Mouse (Mus musculus): ENCODE measurements around the gene Clnk. TPM values are rescaled to one million over a fixed set of nuclear protein-coding genes. Genes with fewer than 3 reads are reported as not detected.

Gene Clnk
- total RNA-seq (2012; rRNA removed): 0.26 and 0.36 TPM in 2 replicates

DNA sequence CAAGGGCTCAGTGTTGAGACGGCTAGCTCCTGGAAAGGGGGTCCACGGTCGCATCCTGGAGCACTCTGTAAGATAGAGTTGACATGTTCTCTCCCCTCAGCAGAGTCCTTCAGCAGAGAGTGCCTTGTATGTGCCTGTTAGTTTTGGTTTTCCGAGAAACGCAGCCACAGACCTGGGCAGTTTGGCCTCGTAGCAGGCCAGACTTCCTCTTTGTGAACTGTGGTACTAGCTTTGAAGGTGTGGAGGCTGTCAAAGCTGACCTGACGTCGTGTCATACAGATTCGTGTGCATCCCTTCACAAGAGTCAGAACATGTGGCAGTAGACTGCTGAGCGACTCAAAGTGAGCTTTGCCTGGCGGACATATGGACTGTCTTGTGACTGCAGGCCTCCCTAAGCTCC, at the start of gene Clnk:
TSS of gene Clnk (minus strand) at position 191 of the 400 bp plus-strand sequence.
- TF ChIP-seq ZC3H11A (IDR thresholded peaks at IDR 0.05; ENCODE audit: borderline replicate concordance, low read depth, low read length) (no peak), MAFK (IDR thresholded peaks at IDR 0.05; ENCODE audit: insufficient read depth, low read depth, low read length) (no peak), CHD2 (IDR thresholded peaks at IDR 0.05; ENCODE audit: low read depth, low read length) (no peak), HCFC1 (IDR thresholded peaks at IDR 0.05; ENCODE audit: borderline replicate concordance, insufficient read depth, low read length) (no peak), ZNF384 (IDR thresholded peaks at IDR 0.05; ENCODE audit: low read depth, low read length) (no peak)
- no peaks in the 10 kb centered on the region for H3K36me3 ChIP-seq (ENCODE audit: control insufficient read depth, insufficient read depth, low read length, poor library complexity, severe bottlenecking)
- in situ Hi-C loops (cut with MboI; ENCODE audit: low sequenced_read_pairs in 2 of 2, unreplicated experiment in 2 of 2): no loop called here
- no peaks in the 10 kb centered on the region for H3K9me3 ChIP-seq (ENCODE audit: control insufficient read depth, insufficient read depth, low read depth, low read length)
- no peak within 1 kb of the TSS for H3K4me3 ChIP-seq (ENCODE audit: insufficient read depth in 1 of 2, low read depth in 1 of 2, low read length in 2 of 2, poor library complexity in 1 of 2, severe bottlenecking in 1 of 2)
- no peak within 1 kb of the TSS for H3K9ac ChIP-seq (ENCODE audit: insufficient read depth, low read depth, low read length, poor library complexity, severe bottlenecking)
- no peak for DNase-seq (ENCODE audit: low read depth, low spot score)
- no peaks in the 10 kb centered on the region for H3K4me1 ChIP-seq (ENCODE audit: control insufficient read depth in 2 of 2, insufficient read depth in 2 of 2, low read length in 2 of 2, poor library complexity in 1 of 2)
- no peak within 1 kb of the TSS for H3K27ac ChIP-seq (ENCODE audit: insufficient read depth, low read depth, low read length, poor library complexity, severe bottlenecking)

DNA sequence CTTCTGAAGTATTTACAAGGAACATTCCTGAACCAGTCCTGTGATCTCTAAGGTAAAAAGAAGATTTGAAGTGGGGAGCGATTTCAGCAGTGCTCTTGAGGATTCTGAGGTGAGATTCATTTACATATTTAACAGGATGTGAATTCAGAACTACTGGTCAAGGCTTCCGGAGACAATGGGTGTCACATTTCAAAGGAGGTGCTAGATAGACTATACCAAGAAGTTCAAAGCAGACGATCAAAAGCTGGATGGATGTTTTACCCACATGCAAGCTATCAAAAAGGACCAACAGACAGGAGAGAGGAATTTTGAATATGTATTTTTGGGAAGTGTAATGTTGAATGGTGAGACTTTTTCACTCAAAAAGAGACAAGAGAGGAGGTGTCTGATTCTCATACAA, 28.7 kb upstream of the Clnk start:
- Histone ChIP-seq H3K4me3 (ENCODE audit: insufficient read depth in 1 of 2, low read depth in 1 of 2, low read length in 2 of 2, poor library complexity in 1 of 2, severe bottlenecking in 1 of 2) (no peak overlapping the region), H3K9ac (ENCODE audit: insufficient read depth, low read depth, low read length, poor library complexity, severe bottlenecking) (no peak overlapping the region), H3K4me1 (ENCODE audit: control insufficient read depth in 2 of 2, insufficient read depth in 2 of 2, low read length in 2 of 2, poor library complexity in 1 of 2) (no peaks in the 10 kb centered on the region), H3K9me3 (ENCODE audit: control insufficient read depth, insufficient read depth, low read depth, low read length) (no peaks in the 10 kb centered on the region), H3K27ac (ENCODE audit: insufficient read depth, low read depth, low read length, poor library complexity, severe bottlenecking) (no peak overlapping the region), H3K36me3 (ENCODE audit: control insufficient read depth, insufficient read depth, low read length, poor library complexity, severe bottlenecking) (no peaks in the 10 kb centered on the region)
- no peak for TF ChIP-seq ZNF384 (IDR thresholded peaks at IDR 0.05; ENCODE audit: low read depth, low read length)
- no peak for TF ChIP-seq HCFC1 (IDR thresholded peaks at IDR 0.05; ENCODE audit: borderline replicate concordance, insufficient read depth, low read length)
- TF ChIP-seq ZC3H11A (IDR thresholded peaks at IDR 0.05; ENCODE audit: borderline replicate concordance, low read depth, low read length): no peak
- TF ChIP-seq MAFK (IDR thresholded peaks at IDR 0.05; ENCODE audit: insufficient read depth, low read depth, low read length): no peak
- TF ChIP-seq CHD2 (IDR thresholded peaks at IDR 0.05; ENCODE audit: low read depth, low read length): no peak
- in situ Hi-C loops (cut with MboI; ENCODE audit: low sequenced_read_pairs in 2 of 2, unreplicated experiment in 2 of 2): no loop called here
- no peak for DNase-seq (ENCODE audit: low read depth, low spot score)

DNA sequence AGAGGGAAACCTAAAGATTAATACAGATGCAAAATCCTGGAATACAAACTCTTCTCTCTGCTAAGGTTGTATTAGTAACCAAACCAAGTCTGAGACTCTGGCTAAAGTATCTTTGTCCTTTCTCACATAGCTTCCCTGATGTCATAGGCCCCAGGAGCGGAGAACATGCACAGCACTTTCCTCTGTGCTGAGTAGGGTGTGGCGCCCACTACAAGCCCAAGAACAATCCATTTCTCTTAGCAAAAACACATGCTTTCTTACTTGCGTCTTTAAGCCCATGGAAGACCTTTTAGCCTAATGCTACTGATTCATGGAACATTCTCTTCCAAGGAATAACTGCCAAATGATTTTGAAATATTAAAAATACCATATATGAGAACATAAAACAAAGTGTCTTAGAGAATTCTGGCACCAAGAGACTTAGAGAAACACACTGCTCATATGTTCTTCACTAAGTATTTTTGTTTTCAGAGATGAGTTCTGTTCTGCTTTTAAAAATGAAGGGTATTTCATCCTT, 28.0 kb upstream of the Clnk start:
- H3K27ac ChIP-seq (ENCODE audit: insufficient read depth, low read depth, low read length, poor library complexity, severe bottlenecking): no peak overlapping the region
- no peak overlapping the region for H3K4me3 ChIP-seq (ENCODE audit: insufficient read depth in 1 of 2, low read depth in 1 of 2, low read length in 2 of 2, poor library complexity in 1 of 2, severe bottlenecking in 1 of 2)
- no peak for TF ChIP-seq MAFK (IDR thresholded peaks at IDR 0.05; ENCODE audit: insufficient read depth, low read depth, low read length)
- TF ChIP-seq CHD2 (IDR thresholded peaks at IDR 0.05; ENCODE audit: low read depth, low read length): no peak
- no peak for TF ChIP-seq ZNF384 (IDR thresholded peaks at IDR 0.05; ENCODE audit: low read depth, low read length)
- no peak for TF ChIP-seq ZC3H11A (IDR thresholded peaks at IDR 0.05; ENCODE audit: borderline replicate concordance, low read depth, low read length)
- no peak for TF ChIP-seq HCFC1 (IDR thresholded peaks at IDR 0.05; ENCODE audit: borderline replicate concordance, insufficient read depth, low read length)
- no peak overlapping the region for H3K9ac ChIP-seq (ENCODE audit: insufficient read depth, low read depth, low read length, poor library complexity, severe bottlenecking)
- in situ Hi-C loops (cut with MboI; ENCODE audit: low sequenced_read_pairs in 2 of 2, unreplicated experiment in 2 of 2): no loop called here
- H3K4me1 ChIP-seq (ENCODE audit: control insufficient read depth in 2 of 2, insufficient read depth in 2 of 2, low read length in 2 of 2, poor library complexity in 1 of 2): no peaks in the 10 kb centered on the region
- no peak for DNase-seq (ENCODE audit: low read depth, low spot score)
- no peaks in the 10 kb centered on the region for H3K36me3 ChIP-seq (ENCODE audit: control insufficient read depth, insufficient read depth, low read length, poor library complexity, severe bottlenecking)
- no peaks in the 10 kb centered on the region for H3K9me3 ChIP-seq (ENCODE audit: control insufficient read depth, insufficient read depth, low read depth, low read length)

DNA sequence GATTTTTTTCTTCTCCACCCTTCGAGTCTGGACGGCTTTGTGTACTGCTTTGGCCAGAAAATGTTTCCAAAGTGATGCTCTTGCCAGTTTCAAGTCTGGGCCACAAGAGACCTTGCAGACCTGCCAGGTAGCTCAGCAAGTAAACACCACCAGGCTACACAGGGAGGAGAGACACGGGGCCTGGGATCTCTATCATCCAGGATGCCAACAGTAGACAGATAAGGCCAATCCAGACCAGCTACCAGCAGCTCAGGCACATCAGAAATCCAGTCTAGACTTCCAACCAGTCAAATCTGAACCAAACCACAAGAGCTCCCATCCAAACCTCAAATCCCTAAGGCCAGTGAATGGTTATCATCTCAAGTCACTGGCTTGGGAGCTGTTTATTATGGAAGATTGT, 26.3 kb upstream of the Clnk start:
- Histone ChIP-seq H3K9me3 (ENCODE audit: control insufficient read depth, insufficient read depth, low read depth, low read length) (no peaks in the 10 kb centered on the region), H3K27ac (ENCODE audit: insufficient read depth, low read depth, low read length, poor library complexity, severe bottlenecking) (no peak overlapping the region), H3K4me3 (ENCODE audit: insufficient read depth in 1 of 2, low read depth in 1 of 2, low read length in 2 of 2, poor library complexity in 1 of 2, severe bottlenecking in 1 of 2) (no peak overlapping the region), H3K36me3 (ENCODE audit: control insufficient read depth, insufficient read depth, low read length, poor library complexity, severe bottlenecking) (no peaks in the 10 kb centered on the region), H3K9ac (ENCODE audit: insufficient read depth, low read depth, low read length, poor library complexity, severe bottlenecking) (no peak overlapping the region), H3K4me1 (ENCODE audit: control insufficient read depth in 2 of 2, insufficient read depth in 2 of 2, low read length in 2 of 2, poor library complexity in 1 of 2) (no peaks in the 10 kb centered on the region)
- TF ChIP-seq ZC3H11A (IDR thresholded peaks at IDR 0.05; ENCODE audit: borderline replicate concordance, low read depth, low read length): no peak
- no peak for TF ChIP-seq MAFK (IDR thresholded peaks at IDR 0.05; ENCODE audit: insufficient read depth, low read depth, low read length)
- in situ Hi-C loops (cut with MboI; ENCODE audit: low sequenced_read_pairs in 2 of 2, unreplicated experiment in 2 of 2): no loop called here
- no peak for DNase-seq (ENCODE audit: low read depth, low spot score)

DNA sequence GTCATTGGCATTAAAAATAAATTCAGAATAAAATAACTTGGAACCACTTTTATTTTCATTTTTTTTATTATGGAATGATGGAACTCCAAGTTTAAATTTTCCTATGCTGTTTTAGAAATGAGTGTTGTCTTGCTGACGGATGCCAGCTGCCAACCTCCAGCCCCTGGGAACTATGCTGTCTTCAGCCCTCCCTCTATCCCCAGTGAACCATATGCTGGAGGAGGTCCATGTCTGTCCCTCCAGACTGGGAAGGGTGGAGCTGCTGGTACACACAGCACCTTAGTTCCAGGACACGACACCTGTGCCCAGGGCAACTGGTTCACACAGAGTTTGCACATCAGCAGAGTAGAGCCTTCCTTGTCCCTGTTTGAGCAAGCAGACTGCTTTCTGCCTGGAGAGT, 22.4 kb upstream of the Clnk start:
- H3K27ac ChIP-seq (ENCODE audit: insufficient read depth, low read depth, low read length, poor library complexity, severe bottlenecking): no peak overlapping the region
- DNase-seq (ENCODE audit: low read depth, low spot score): no peak
- in situ Hi-C loops (cut with MboI; ENCODE audit: low sequenced_read_pairs in 2 of 2, unreplicated experiment in 2 of 2): no loop called here
- H3K4me3 ChIP-seq (ENCODE audit: insufficient read depth in 1 of 2, low read depth in 1 of 2, low read length in 2 of 2, poor library complexity in 1 of 2, severe bottlenecking in 1 of 2): no peak overlapping the region
- no peak overlapping the region for H3K9ac ChIP-seq (ENCODE audit: insufficient read depth, low read depth, low read length, poor library complexity, severe bottlenecking)
- no peaks in the 10 kb centered on the region for H3K9me3 ChIP-seq (ENCODE audit: control insufficient read depth, insufficient read depth, low read depth, low read length)
- no peak for TF ChIP-seq MAFK (IDR thresholded peaks at IDR 0.05; ENCODE audit: insufficient read depth, low read depth, low read length)
- no peak for TF ChIP-seq ZNF384 (IDR thresholded peaks at IDR 0.05; ENCODE audit: low read depth, low read length)
- TF ChIP-seq CHD2 (IDR thresholded peaks at IDR 0.05; ENCODE audit: low read depth, low read length): no peak
- TF ChIP-seq HCFC1 (IDR thresholded peaks at IDR 0.05; ENCODE audit: borderline replicate concordance, insufficient read depth, low read length): no peak
- TF ChIP-seq ZC3H11A (IDR thresholded peaks at IDR 0.05; ENCODE audit: borderline replicate concordance, low read depth, low read length): no peak
- H3K36me3 ChIP-seq (ENCODE audit: control insufficient read depth, insufficient read depth, low read length, poor library complexity, severe bottlenecking): no peaks in the 10 kb centered on the region
- H3K4me1 ChIP-seq (ENCODE audit: control insufficient read depth in 2 of 2, insufficient read depth in 2 of 2, low read length in 2 of 2, poor library complexity in 1 of 2): no peaks in the 10 kb centered on the region

All from ES-E14 (cell line).